29 mouse cellular contexts compared by ENCODE assay signal in genomic region chr10:108329771-108330170, GRCm38 (mm10). TPM values are rescaled to one million over a fixed set of nuclear protein-coding genes. Genes with fewer than 3 reads are reported as not detected.
DNase-seq lines count a peak whose midpoint lies in the region; ATAC-seq and TF ChIP-seq lines count a peak whose summit lies in the region.
"Had no signal": no experiment of that assay in that cellular context is flagged by ENCODE, and none has a peak within 500 bp of the region (broad histone marks: within the 10 kb centered on the region; RNA-seq: fewer than 3 reads in every experiment).

No protein-coding gene starts in this region.

- no peak overlapping the region for H3K4me2 ChIP-seq in liver, postnatal 0 days (ENCODE audit: low read depth, low read length)
- H3K4me2 ChIP-seq in intestine, embryonic 15.5 days (replicated peaks): no peak overlapping the region
- H3K4me2 ChIP-seq in stomach, postnatal 0 days (replicated peaks; ENCODE audit: low read depth): no peak overlapping the region
- H3K4me2 ChIP-seq: embryonic facial prominence, embryonic 15.5 days; forebrain, embryonic 12.5 days; heart, embryonic 15.5 days; liver, embryonic 15.5 days; midbrain, embryonic 13.5 days; neural tube, embryonic 13.5 days; stomach, embryonic 15.5 days had no signal

- no peak overlapping the region for H3K4me3 ChIP-seq in heart, embryonic 10.5 days
- no peak overlapping the region for H3K4me3 ChIP-seq in liver, postnatal 0 days (ENCODE audit: low read depth, low read length)
- no peak overlapping the region for H3K4me3 ChIP-seq in intestine, embryonic 15.5 days (replicated peaks)
- H3K4me3 ChIP-seq in stomach, postnatal 0 days (ENCODE audit: low read depth, low read length): no peak overlapping the region
- H3K4me3 ChIP-seq: embryonic facial prominence, embryonic 10.5 days; embryonic facial prominence, embryonic 15.5 days; forebrain, embryonic 12.5 days; heart, embryonic 15.5 days; liver, embryonic 15.5 days; midbrain, embryonic 13.5 days; neural tube, embryonic 13.5 days; stomach, embryonic 15.5 days had no signal

- H3K27ac ChIP-seq in heart, embryonic 10.5 days: no peak overlapping the region
- H3K27ac ChIP-seq in liver, postnatal 0 days (ENCODE audit: low read depth): no peak overlapping the region
- H3K27ac ChIP-seq in intestine, embryonic 15.5 days: no peak overlapping the region
- H3K27ac ChIP-seq in stomach, postnatal 0 days (replicated peaks): no peak overlapping the region
- H3K27ac ChIP-seq: embryonic facial prominence, embryonic 10.5 days; forebrain, embryonic 12.5 days; heart, embryonic 15.5 days; kidney, postnatal 0 days; liver, embryonic 15.5 days; macrophage; midbrain, embryonic 13.5 days; neural tube, embryonic 13.5 days; stomach, embryonic 15.5 days had no signal

- no peaks in the 10 kb centered on the region for H3K4me1 ChIP-seq in heart, embryonic 10.5 days
- no peaks in the 10 kb centered on the region for H3K4me1 ChIP-seq in liver, postnatal 0 days (ENCODE audit: insufficient read depth)
- 0 out of 2 replicates have a peak, but pooled peaks cover 3% of the 10 kb centered on the region for H3K4me1 ChIP-seq in intestine, embryonic 15.5 days (replicated peaks)
- no peaks in the 10 kb centered on the region for H3K4me1 ChIP-seq in stomach, postnatal 0 days (replicated peaks; ENCODE audit: control insufficient read depth, insufficient read depth)

- WGBS in heart, embryonic 10.5 days: 92% methylated on average over 5 of the region's 5 CpGs
- WGBS in liver, postnatal 0 days (ENCODE audit: insufficient replicate concordance): 56% methylated on average over 5 of the region's 5 CpGs
- WGBS in intestine, embryonic 15.5 days: 45% methylated on average over 5 of the region's 5 CpGs
- WGBS in stomach, postnatal 0 days: 35% methylated on average over 5 of the region's 5 CpGs

- H3K36me3 ChIP-seq in heart, embryonic 10.5 days: 0 out of 2 replicates have a peak, but pooled peaks cover 3% of the 10 kb centered on the region
- H3K36me3 ChIP-seq in liver, postnatal 0 days (replicated peaks; ENCODE audit: insufficient read depth, low read length): no peaks in the 10 kb centered on the region
- H3K36me3 ChIP-seq in intestine, embryonic 15.5 days: no peaks in the 10 kb centered on the region
- H3K36me3 ChIP-seq in stomach, postnatal 0 days (ENCODE audit: control insufficient read depth, insufficient read depth, low read length): no peaks in the 10 kb centered on the region
- H3K36me3 ChIP-seq: embryonic facial prominence, embryonic 10.5 days; embryonic facial prominence, embryonic 15.5 days; forebrain, embryonic 12.5 days; heart, embryonic 15.5 days; liver, embryonic 15.5 days; midbrain, embryonic 13.5 days; neural tube, embryonic 13.5 days; stomach, embryonic 15.5 days had no signal

- no peak for TF ChIP-seq EP300 in liver, postnatal 0 days (IDR thresholded peaks at IDR 0.05; ENCODE audit: low read depth)
- TF ChIP-seq EP300 in stomach, postnatal 0 days (optimal IDR thresholded peaks at IDR 0.05): no peak

- H3K9me3 ChIP-seq in heart, embryonic 10.5 days: no peaks in the 10 kb centered on the region
- H3K9me3 ChIP-seq in liver, postnatal 0 days (ENCODE audit: low read length): no peaks in the 10 kb centered on the region
- no peaks in the 10 kb centered on the region for H3K9me3 ChIP-seq in intestine, embryonic 15.5 days
- no peaks in the 10 kb centered on the region for H3K9me3 ChIP-seq in stomach, postnatal 0 days (ENCODE audit: control insufficient read depth, low read length)
- H3K9me3 ChIP-seq: embryonic facial prominence, embryonic 10.5 days; embryonic facial prominence, embryonic 15.5 days; forebrain, embryonic 12.5 days; G1E; heart, embryonic 15.5 days; liver, embryonic 15.5 days; neural tube, embryonic 13.5 days; stomach, embryonic 15.5 days had no signal

- no peak for TF ChIP-seq CTCF in liver, postnatal 0 days (IDR thresholded peaks at IDR 0.05; ENCODE audit: low read depth)
- no peak for TF ChIP-seq CTCF in stomach, postnatal 0 days (IDR thresholded peaks at IDR 0.05; ENCODE audit: low read depth)

- H3K27me3 ChIP-seq in heart, embryonic 10.5 days (ENCODE audit: insufficient read depth, poor library complexity, severe bottlenecking): peaks cover 15% of the 10 kb centered on the region
- peaks cover 35% of the 10 kb centered on the region for H3K27me3 ChIP-seq in liver, postnatal 0 days (ENCODE audit: insufficient read depth, low read length)
- no peaks in the 10 kb centered on the region for H3K27me3 ChIP-seq in intestine, embryonic 15.5 days (replicated peaks)
- H3K27me3 ChIP-seq in stomach, postnatal 0 days (ENCODE audit: control insufficient read depth, insufficient read depth, low read length): no peaks in the 10 kb centered on the region
- H3K27me3 ChIP-seq: stomach, embryonic 15.5 days had no signal

- peak; percentile 66 for DNase-seq in heart, embryonic 10.5 days (ENCODE audit: low spot score)
- DNase-seq in heart, adult 18-20 months: no peak
- peak; percentile 21 for DNase-seq in liver, postnatal 0 days
- DNase-seq in liver: no peak
- DNase-seq in stomach, postnatal 0 days (ENCODE audit: low spot score): peak; percentile 73
- DNase-seq in embryo, embryonic 10 days (ENCODE audit: low spot score): no peak
- DNase-seq in retina, embryonic 14.5 days (ENCODE audit: low spot score): no peak
- DNase-seq: adrenal gland, postnatal 25 days; cerebellum, adult 18-20 months; cerebellum, postnatal 14 days; forebrain, postnatal 0 days; gastrocnemius, postnatal 10 days; kidney, adult 11 months; left cerebral cortex, postnatal 4 days; thymus, postnatal 4 days had no signal

- ATAC-seq in liver, postnatal 0 days: no peak
- ATAC-seq in intestine, embryonic 15.5 days: peak; percentile 9; the same call in 1 of the 2 replicates
- ATAC-seq in stomach, postnatal 0 days (ENCODE audit: low FRiP score, low TSS enrichment): peak; percentile 62
- ATAC-seq: forebrain, postnatal 0 days; hindbrain, embryonic 16.5 days; midbrain, embryonic 13.5 days had no signal

- no peak overlapping the region for H3K9ac ChIP-seq in liver, postnatal 0 days (replicated peaks)
- no peak overlapping the region for H3K9ac ChIP-seq in intestine, embryonic 15.5 days
- no peak overlapping the region for H3K9ac ChIP-seq in stomach, postnatal 0 days (ENCODE audit: low read length)
- H3K9ac ChIP-seq: embryonic facial prominence, embryonic 15.5 days; forebrain, embryonic 12.5 days; forebrain, postnatal 0 days; heart, embryonic 15.5 days; liver, embryonic 15.5 days; midbrain, embryonic 13.5 days; neural tube, embryonic 13.5 days; stomach, embryonic 15.5 days had no signal

RNA-seq across cellular contexts. Expression of gene Pawr, which starts 2.1 kb away (rescaled TPM):
- 17.7 and 28.3 TPM in 2 replicates for polyA plus RNA-seq in heart, embryonic 10.5 days (2016; fragmentation: Nextera tagmentation; extraction: Ambion mirVana)
- 1 to 10 TPM; 4.4 to 4.8 TPM for total RNA-seq in heart, adult 18-20 months (2021)
- 3.5 and 4.9 TPM in 2 replicates for polyA plus RNA-seq in liver, postnatal 0 days (2015; fragmentation: Nextera tagmentation; extraction: Ambion mirVana)
- polyA plus RNA-seq in intestine, embryonic 15.5 days (2015; fragmentation: Nextera tagmentation; extraction: Ambion mirVana): 10.0 and 11.8 TPM in 2 replicates
- polyA plus RNA-seq in stomach, postnatal 0 days (2015; fragmentation: Nextera tagmentation; extraction: Ambion mirVana): 14.7 and 18.5 TPM in 2 replicates
- total RNA-seq: megakaryocyte-erythroid progenitor cell, adult 5-6 weeks had no signal
- polyA plus RNA-seq: macrophage had no signal

Comparison
In these comparisons a context has a peak if more than half of its experiments do, and no peak if none do; other contexts are left out.
1. DNase-seq: peak in heart, embryonic 10.5 days (single experiment), liver, postnatal 0 days (single experiment) and stomach, postnatal 0 days (single experiment); none in heart, adult 18-20 months (0 of 2), liver (single experiment), embryo, embryonic 10 days (single experiment) and retina, embryonic 14.5 days (single experiment).